Mouse (Mus musculus) thymus, adult 2 months (tissue): ENCODE measurements around the gene Fgf10. TPM values are rescaled to one million over a fixed set of nuclear protein-coding genes. Genes with fewer than 3 reads are reported as not detected.

ENCODE experiments used
- DNase-seq: peaks from one replicate; pipeline ENCODE4 v3.0.0; 2021
- H3K27ac ChIP-seq: fragments of 200-500 bp; 2 replicates; pipeline ENCODE4 v1.5.1; 2012; ENCODE audit warnings: low read length, control low read depth; ENCODE audit not compliant: control insufficient read depth, insufficient read depth
- H3K27me3 ChIP-seq: fragments of 200-500 bp; 2 replicates; pipeline ENCODE4 v1.6.1; 2012; ENCODE audit warnings: mild to moderate bottlenecking, low read length, moderate library complexity, mixed read lengths; ENCODE audit not compliant: control insufficient read depth, insufficient read depth
- H3K36me3 ChIP-seq: fragments of 200-500 bp; 2 replicates; pipeline ENCODE4 v1.6.1; 2012; ENCODE audit warnings: mild to moderate bottlenecking, low read length, moderate library complexity; ENCODE audit not compliant: control insufficient read depth, insufficient read depth
- H3K4me1 ChIP-seq: fragments of 200-500 bp; replicated peaks from 2 replicates; pipeline ENCODE4 v1.6.1; 2012; ENCODE audit warnings: low read length; ENCODE audit not compliant: control insufficient read depth, insufficient read depth
- H3K4me3 ChIP-seq: fragments of 200-500 bp; 2 replicates; pipeline ENCODE4 v1.5.1; 2012; ENCODE audit warnings: mild to moderate bottlenecking, low read length, control low read depth, moderate library complexity; ENCODE audit not compliant: control insufficient read depth, insufficient read depth
- CTCF ChIP-seq: fragments of 200-500 bp; IDR thresholded peaks from 2 replicates; pipeline ENCODE4 v1.5.1; 2012; ENCODE audit warnings: mild to moderate bottlenecking, control low read depth, low read length, moderate library complexity, borderline replicate concordance; ENCODE audit not compliant: control insufficient read depth, poor library complexity, insufficient read depth; ENCODE audit errors: extremely low read depth
- POLR2A ChIP-seq: fragments of 200-500 bp; IDR thresholded peaks from 2 replicates; pipeline ENCODE4 v1.6.1; 2012; ENCODE audit warnings: mild to moderate bottlenecking, low read length, control low read depth, moderate library complexity; ENCODE audit not compliant: control insufficient read depth, poor library complexity, insufficient read depth; ENCODE audit errors: extremely low read depth
- WGBS: fragments of 180-500 bp; shearing (Covaris S2); methylation state at CpG from one replicate; pipeline ENCODE4 v1.1.7; 2018; 5-methylcytosine and 5-hydroxymethylcytosine counted together
- polyA plus RNA-seq: library from polyadenylated mRNA; depleted of rRNA; stranded (reverse); fragments of >200 nt; gene quantifications from 2 replicates; pipeline ENCODE4 v1.2.3, GENCODE M21; 2012

Gene Fgf10
- polyA plus RNA-seq, 1 experiment = 0.59 TPM

DNA sequence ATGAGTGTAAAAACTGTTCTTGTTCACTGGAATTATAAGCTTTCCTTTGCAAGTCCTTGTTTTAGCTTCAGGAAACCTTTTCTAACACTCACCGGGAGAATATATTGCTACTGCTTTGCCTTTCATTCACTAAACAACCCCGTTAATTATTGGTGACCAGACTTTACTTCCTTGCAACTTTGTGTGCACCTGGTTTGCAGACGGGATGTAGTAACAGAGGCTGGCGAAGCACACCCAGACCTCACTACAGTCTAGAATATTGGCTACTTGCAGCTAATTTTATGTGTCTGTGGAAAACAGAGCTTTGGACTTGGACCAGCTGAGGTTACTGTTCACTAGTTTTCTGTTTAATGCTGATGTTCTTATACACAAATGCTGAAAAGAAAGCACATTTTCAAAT, 155.5 kb downstream of the Fgf10 start:
- no peak overlapping the region for H3K27ac ChIP-seq
- WGBS = 85% methylated on average over 4 of the region's 4 CpGs
- no peaks in the 10 kb centered on the region for H3K36me3 ChIP-seq
- TF ChIP-seq CTCF = no peak
- no peak for TF ChIP-seq POLR2A
- H3K4me3 ChIP-seq = no peak overlapping the region
- H3K27me3 ChIP-seq = no peaks in the 10 kb centered on the region
- H3K4me1 ChIP-seq = no peaks in the 10 kb centered on the region
- no peak for DNase-seq

DNA sequence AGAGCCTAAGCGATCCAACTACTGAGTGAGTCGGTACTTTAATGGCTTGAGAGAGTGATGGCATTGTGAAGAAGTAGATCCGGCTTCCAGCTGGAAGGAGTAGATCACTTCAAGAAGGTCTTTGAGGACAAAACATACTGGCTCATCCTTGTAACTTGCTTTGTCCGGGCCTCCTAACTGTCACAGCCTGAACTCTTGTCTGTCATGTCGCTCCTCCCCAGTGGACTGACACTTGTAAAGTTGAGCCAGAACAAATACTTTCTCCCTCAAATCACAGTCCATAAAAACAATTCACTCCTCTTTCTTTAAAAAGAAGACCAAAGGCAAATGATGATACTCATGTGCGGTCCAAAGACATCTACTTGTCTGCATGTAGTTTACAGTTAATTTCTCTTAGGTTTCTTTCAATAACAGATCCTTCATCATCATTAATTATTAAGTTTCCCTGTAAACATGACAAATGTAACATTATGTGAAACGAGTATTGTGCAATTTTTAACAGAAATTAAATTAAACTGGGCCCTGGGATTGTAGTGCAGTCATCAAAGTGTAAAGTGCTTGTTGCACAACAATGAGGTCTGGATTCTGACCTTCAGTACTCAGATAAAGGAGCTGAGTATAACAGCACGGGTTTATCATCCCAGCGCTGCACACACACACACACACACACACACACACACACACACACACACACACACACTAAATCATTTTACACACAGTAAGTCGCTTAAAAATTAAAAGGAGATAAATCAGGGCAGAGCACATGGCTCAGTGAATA, 159.2 kb downstream of the Fgf10 start:
- Histone ChIP-seq H3K36me3 (no peaks in the 10 kb centered on the region), H3K4me1 (no peaks in the 10 kb centered on the region), H3K27me3 (no peaks in the 10 kb centered on the region), H3K27ac (no peak overlapping the region), H3K4me3 (no peak overlapping the region)
- 86% methylated on average over 10 of the region's 10 CpGs for WGBS
- TF ChIP-seq CTCF (no peak), POLR2A (no peak)
- no peak for DNase-seq

DNA sequence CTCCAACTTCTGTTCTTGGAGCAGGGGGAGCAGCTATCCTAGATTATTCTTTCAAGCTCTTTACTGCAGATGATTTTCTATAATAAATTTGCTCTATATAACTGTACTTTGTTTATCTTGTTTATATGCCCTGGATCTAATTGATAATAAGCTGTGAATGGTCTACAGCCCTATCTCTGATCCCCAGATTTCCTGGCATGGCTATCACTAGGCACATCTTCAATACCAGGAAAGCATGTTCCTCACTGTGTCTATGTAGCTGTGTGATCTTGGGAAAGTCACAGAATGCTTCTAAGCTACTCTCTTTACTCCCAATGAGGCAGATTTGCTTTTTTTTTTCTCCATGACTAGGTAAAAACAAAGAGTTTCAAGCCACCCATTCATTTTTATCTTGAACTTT, 164.4 kb downstream of the Fgf10 start:
- no peak for DNase-seq
- Histone ChIP-seq H3K4me3 (no peak overlapping the region), H3K36me3 (no peaks in the 10 kb centered on the region), H3K27ac (no peak overlapping the region), H3K4me1 (no peaks in the 10 kb centered on the region), H3K27me3 (no peaks in the 10 kb centered on the region)
- TF ChIP-seq POLR2A (no peak), CTCF (no peak)

DNA sequence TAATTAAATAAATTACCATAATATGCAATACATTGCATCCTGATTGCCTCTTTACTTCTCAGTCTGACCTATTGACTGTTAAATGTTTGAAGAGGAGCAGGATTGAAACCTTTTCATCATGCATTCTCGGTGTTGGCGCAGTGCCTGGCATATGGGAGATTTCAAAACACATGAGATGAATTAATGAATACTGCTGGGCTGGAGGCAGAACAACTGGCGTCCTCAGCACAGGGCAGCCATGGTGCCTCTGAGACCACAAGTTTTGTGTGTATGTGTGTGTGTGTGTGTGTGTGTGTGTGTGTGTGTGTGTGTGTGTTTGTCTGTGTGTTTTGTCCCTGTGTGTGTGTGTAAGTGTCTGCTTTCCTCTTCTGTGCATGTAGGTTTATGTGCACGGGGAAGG, 165.5 kb downstream of the Fgf10 start:
- no peak for DNase-seq
- 95% methylated on average over 4 of the region's 4 CpGs for WGBS
- TF ChIP-seq POLR2A (no peak), CTCF (no peak)
- Histone ChIP-seq H3K27ac (no peak overlapping the region), H3K4me3 (no peak overlapping the region), H3K36me3 (no peaks in the 10 kb centered on the region), H3K4me1 (no peaks in the 10 kb centered on the region), H3K27me3 (no peaks in the 10 kb centered on the region)
